Mouse (Mus musculus): Measurements from ENCODE around the gene S100b. TPM values are rescaled to one million over a fixed set of nuclear protein-coding genes. Genes with fewer than 3 reads are reported as not detected.

The S100b gene
- polyA plus RNA-seq, 2 experiments from 2014 or later = not detected

- no peak for ATAC-seq
Observed at GRCm38 (mm10) chr10:76260358-76261059, 6.9 kb downstream of the S100b start.

DNA sequence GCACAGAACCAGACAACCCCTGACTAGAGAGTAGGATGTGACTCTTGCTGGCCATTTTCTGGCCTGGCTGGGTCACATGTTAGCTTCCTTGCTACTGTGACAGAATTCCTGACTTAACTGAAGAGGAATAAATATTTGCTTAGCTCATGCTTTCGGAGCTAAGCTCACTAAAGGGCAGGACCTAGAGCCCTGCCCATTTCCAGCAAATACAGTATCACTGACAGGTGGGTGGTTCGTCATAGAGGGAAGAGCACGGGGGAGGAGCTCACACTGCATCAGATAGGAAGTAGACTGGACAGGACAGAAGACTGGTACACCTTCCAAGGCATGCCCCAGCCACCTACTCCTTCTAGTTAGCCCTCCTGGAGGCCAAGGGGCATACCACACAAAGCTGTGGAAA is 7.8 kb downstream of the S100b start:
- no peak for ATAC-seq

GRCm38 (mm10) chr10:76262431-76262830 is 8.8 kb downstream of the S100b start:
- ATAC-seq = no peak

DNA sequence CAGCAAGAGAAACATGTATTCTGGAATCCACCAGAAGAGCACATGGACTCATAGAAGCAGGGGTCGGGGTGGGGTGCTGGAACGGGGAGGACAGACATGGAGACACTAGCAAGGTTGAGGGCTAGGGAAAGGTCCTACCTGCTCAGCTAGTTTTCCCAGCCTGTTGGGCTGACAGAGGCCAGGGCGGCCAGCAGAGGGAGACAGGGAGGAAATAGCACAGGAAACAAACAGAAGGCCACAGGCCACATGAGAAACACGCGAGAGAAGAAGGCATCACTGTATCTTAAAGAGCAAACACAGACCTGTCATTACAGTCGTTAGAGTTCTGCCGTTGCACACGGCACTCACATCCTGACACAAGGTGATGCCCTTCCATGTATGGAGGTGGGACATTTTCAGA is 17.6 kb downstream of the S100b start:
- peak; percentile 87 for ATAC-seq

- no peak for ATAC-seq
Observed at GRCm38 (mm10) chr10:76275256-76275655, 21.6 kb downstream of the S100b start.

- no peak for ATAC-seq
Observed at GRCm38 (mm10) chr10:76278541-76279097, 25.0 kb downstream of the S100b start.

DNA sequence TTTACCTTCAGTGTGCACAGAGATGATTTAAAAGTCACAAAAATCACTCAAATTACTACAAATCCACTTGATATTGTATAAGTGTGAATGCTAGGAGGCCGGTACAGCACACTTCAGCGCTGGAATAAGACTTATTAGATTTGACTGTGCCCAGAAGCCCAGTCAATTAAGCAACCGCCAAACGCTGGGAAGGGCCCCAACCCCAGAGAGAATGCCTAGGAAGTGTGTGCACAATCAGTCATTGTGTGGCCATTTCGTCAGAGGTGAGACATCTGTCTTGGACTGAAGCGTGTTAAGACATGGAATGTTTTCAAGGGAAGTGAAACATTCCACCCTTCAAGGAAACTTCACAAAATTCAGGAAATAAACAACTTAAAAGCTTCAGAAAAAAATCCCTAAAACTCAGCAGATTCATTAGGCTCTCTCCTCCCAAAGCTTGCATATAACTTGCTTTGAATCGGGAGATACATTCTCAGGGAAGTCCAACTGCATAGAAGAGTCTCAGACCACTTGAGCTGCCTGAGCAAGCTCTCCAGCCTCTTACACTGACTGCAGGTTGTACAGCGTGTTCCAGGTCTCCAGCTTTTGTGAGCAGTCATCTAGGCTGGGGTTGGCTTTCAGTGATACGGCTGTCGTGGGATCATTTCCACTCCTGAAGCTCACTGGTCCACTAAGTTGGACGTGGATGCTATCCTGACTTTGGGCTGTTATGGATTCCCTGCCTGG is 34.8 kb downstream of the S100b start:
- ATAC-seq = no peak

DNA sequence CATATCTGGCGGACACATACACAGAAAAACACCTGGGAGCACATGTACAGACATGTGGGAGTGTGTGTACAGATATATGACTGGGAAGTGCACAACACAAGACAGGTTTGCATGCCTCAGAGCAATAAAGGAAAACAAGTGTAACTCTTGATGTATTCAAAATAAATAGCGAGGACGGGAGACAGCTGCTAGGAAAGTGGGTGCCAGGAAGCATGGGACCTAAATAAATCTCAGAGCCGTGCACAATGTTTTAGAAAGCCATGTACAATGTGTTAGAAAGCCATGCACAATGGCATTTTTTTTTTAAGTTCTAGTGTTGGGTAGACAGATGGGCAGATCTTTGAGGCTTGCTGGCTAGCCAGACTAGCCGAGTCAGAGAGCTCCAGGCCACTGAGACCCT is 35.4 kb downstream of the S100b start:
- ATAC-seq = no peak

DNA sequence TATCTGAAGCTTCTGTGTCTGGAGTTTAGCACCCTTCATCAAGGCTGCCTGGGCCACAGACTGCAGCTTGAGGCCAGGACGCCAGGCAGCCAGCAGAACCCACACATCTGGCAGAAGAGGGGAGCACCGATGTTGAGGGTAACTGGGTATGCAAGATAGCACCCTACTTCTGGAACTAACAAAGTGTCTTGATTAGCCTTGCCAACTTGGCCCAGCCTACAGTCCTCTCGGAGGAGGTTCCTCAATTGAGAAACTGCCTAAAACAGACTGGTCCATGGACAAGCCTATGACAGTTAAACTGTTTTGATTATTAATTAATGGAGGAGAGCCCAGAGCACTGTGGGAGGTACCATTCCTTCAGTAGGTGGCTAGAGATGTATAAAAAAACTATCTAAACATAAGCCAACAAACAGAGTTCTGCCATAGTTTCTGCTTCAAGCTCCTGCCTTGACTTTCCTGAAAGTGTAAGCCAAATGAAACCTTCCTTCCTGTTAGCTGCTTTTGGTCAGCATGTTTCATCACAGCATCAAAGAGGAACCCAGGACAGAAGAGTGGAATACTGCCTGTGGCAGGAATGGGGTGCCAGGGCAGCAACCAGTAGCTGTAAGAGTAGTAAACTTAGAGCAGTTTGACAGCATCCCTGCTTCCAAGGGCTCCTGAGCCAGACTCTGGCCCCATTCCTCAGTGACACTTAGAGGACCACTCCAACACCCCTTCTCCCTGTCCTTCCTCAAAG is 36.5 kb downstream of the S100b start:
- no peak for ATAC-seq

DNA sequence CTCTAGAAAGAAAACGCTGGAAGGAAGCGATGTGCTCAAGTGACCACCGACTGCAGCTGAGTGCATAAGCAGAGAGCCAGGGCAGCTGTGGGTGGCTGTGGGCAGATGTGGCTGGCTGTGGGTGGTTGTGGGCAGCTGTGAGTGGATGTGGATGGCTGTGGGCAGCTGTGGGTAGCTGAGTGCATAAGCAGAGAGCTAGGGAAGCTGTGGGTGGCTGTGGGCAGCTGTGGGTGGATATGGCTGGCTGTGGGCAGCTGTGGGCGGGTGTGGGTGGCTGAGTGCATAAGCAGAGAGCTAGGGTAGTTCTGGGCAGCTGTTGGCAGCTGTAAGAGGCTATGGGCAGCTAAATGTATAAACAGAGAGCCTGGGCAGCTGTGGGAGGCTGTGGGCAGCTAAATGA is 39.6 kb downstream of the S100b start:
- no peak for ATAC-seq

- ATAC-seq = no peak
Observed at GRCm38 (mm10) chr10:76300133-76300532, 46.5 kb downstream of the S100b start.

GRCm38 (mm10) chr10:76306738-76307137 is 53.1 kb downstream of the S100b start:
- peak; percentile 91 for ATAC-seq

Other genes with a start within 250 kb of the S100b start
- 1 to 10 TPM; 9.6 to 9.7 TPM for gene Zfp280b, start 221.2 kb upstream of the S100b start, polyA plus RNA-seq (2017; shearing (Covaris generic))
- under 1 TPM in 1 of 2 experiments, not detected in 1; 0.09 TPM for gene Slc5a4b, start 142.9 kb upstream of the S100b start, polyA plus RNA-seq (2017; shearing (Covaris generic))
- gene Slc5a4a, start 106.4 kb upstream of the S100b start, polyA plus RNA-seq (2017; shearing (Covaris generic)) = not detected
- gene Prmt2, start 16.0 kb upstream of the S100b start, polyA plus RNA-seq (2017; shearing (Covaris generic)) = 10 to 100 TPM; 32.8 to 45.9 TPM
- 1 to 10 TPM; 2.0 to 2.6 TPM for gene Dip2a, start 91.4 kb downstream of the S100b start, polyA plus RNA-seq (2017; shearing (Covaris generic))
- 1 to 10 TPM in 1 of 2 experiments, not detected in 1; 4.9 TPM for gene AC141477.1, start 186.6 kb downstream of the S100b start, polyA plus RNA-seq (2017; shearing (Covaris generic))
- 10 to 100 TPM in 1 of 2 experiments, 1 to 10 TPM in 1; 8.6 to 11.8 TPM for gene Pcnt, start 188.9 kb downstream of the S100b start, polyA plus RNA-seq (2017; shearing (Covaris generic))
- gene 2610028H24Rik, start 195.2 kb downstream of the S100b start, polyA plus RNA-seq (2017; shearing (Covaris generic)) = under 1 TPM in 1 of 2 experiments, not detected in 1; 0.24 TPM
- 10 to 100 TPM; 47.6 to 56.5 TPM for gene Mcm3ap, start 215.1 kb downstream of the S100b start, polyA plus RNA-seq (2017; shearing (Covaris generic))
- gene Ybey, start 215.3 kb downstream of the S100b start, polyA plus RNA-seq (2017; shearing (Covaris generic)) = 1 to 10 TPM; 3.2 to 4.1 TPM